21 mouse cellular contexts compared by ENCODE assay signal in the genomic region with DNA sequence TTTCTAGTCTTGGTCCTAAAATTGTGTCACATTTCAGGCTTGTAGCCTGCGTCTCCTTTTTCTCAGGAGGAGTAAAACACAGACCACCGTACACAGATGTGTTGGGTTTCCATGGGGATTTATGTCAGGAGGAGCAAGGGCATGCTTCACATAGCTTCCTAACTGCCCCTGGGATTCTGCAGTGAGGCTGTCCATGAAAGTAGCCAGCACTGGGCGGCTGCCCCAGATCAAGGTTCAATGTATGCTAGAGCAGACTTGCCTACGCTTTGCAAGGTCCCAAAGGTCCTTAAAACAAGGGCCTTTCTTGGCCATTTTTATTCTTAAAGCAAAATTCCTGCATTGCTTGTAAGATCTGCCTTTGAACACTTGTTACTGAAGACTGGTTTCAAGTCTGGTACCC. TPM values are rescaled to one million over a fixed set of nuclear protein-coding genes. Genes with fewer than 3 reads are reported as not detected.
DNase-seq lines count a peak whose midpoint lies in the region; ATAC-seq lines count a peak whose summit lies in the region.
"Had no signal": no experiment of that assay in that cellular context is flagged by ENCODE, and none has a peak within 500 bp of the region (broad histone marks: within the 10 kb centered on the region; RNA-seq: fewer than 3 reads in every experiment).

No protein-coding gene starts in this region.

- H3K4me1 ChIP-seq in kidney, embryonic 16.5 days (ENCODE audit: insufficient read depth, low read length): peaks cover 13% of the 10 kb centered on the region
- peaks cover 11% of the 10 kb centered on the region for H3K4me1 ChIP-seq in neural tube, embryonic 15.5 days
- H3K4me1 ChIP-seq in hindbrain, embryonic 10.5 days (replicated peaks): peaks cover 22% of the 10 kb centered on the region
- H3K4me1 ChIP-seq: embryonic facial prominence, embryonic 15.5 days had no signal

- no peak overlapping the region for H3K4me2 ChIP-seq in kidney, embryonic 16.5 days (replicated peaks; ENCODE audit: low read depth, low read length)
- no peak overlapping the region for H3K4me2 ChIP-seq in neural tube, embryonic 15.5 days
- H3K4me2 ChIP-seq: embryonic facial prominence, embryonic 15.5 days; heart, embryonic 12.5 days; hindbrain, embryonic 15.5 days; midbrain, embryonic 12.5 days; neural tube, embryonic 13.5 days had no signal

- H3K36me3 ChIP-seq in kidney, embryonic 16.5 days (ENCODE audit: insufficient read depth, low read length): no peaks in the 10 kb centered on the region
- H3K36me3 ChIP-seq in neural tube, embryonic 15.5 days: no peaks in the 10 kb centered on the region
- no peaks in the 10 kb centered on the region for H3K36me3 ChIP-seq in hindbrain, embryonic 10.5 days
- H3K36me3 ChIP-seq: embryonic facial prominence, embryonic 15.5 days; heart, embryonic 12.5 days; hindbrain, embryonic 15.5 days; midbrain, embryonic 12.5 days; neural tube, embryonic 13.5 days had no signal

- DNase-seq in kidney, adult 11 months: peak; percentile 36
- peak; percentile 31 for DNase-seq in kidney, adult 9 months
- DNase-seq in kidney, postnatal 36 days: peak; percentile 35 to 50
- no peak for DNase-seq in layer of hippocampus, postnatal 14 days (ENCODE audit: low spot score in 2 of 2)
- DNase-seq in hindbrain, embryonic 10.5 days (ENCODE audit: low spot score): no peak
- DNase-seq: cerebellum, adult 18-20 months; cerebellum, postnatal 36 days; gastrocnemius, adult 2 months; heart, postnatal 14 days; layer of hippocampus, adult 9-11 months; liver; thymus, postnatal 36 days had no signal

- no peaks in the 10 kb centered on the region for H3K27me3 ChIP-seq in kidney, embryonic 16.5 days (ENCODE audit: insufficient read depth, low read length)
- peaks cover 3% of the 10 kb centered on the region; the same call in 1 of the 2 replicates for H3K27me3 ChIP-seq in neural tube, embryonic 15.5 days (replicated peaks)
- no peaks in the 10 kb centered on the region for H3K27me3 ChIP-seq in hindbrain, embryonic 10.5 days (ENCODE audit: insufficient read depth, poor library complexity, severe bottlenecking)
- H3K27me3 ChIP-seq: embryonic facial prominence, embryonic 15.5 days; heart, embryonic 12.5 days; hindbrain, embryonic 15.5 days had no signal

- no peak overlapping the region for H3K9ac ChIP-seq in kidney, embryonic 16.5 days (replicated peaks; ENCODE audit: low read length)
- no peak overlapping the region for H3K9ac ChIP-seq in neural tube, embryonic 15.5 days (replicated peaks)
- H3K9ac ChIP-seq: embryonic facial prominence, embryonic 15.5 days; heart, embryonic 12.5 days; hindbrain, embryonic 15.5 days; midbrain, embryonic 12.5 days; neural tube, embryonic 13.5 days had no signal

- ATAC-seq in kidney, embryonic 16.5 days (ENCODE audit: low FRiP score, low TSS enrichment): no peak
- ATAC-seq in neural tube, embryonic 15.5 days (ENCODE audit: low FRiP score): no peak
- ATAC-seq: intestine, embryonic 16.5 days; lung, postnatal 0 days had no signal

- no peak overlapping the region for H3K4me3 ChIP-seq in kidney, embryonic 16.5 days (ENCODE audit: low read length)
- no peak overlapping the region for H3K4me3 ChIP-seq in neural tube, embryonic 15.5 days (replicated peaks)
- no peak overlapping the region for H3K4me3 ChIP-seq in hindbrain, embryonic 10.5 days
- H3K4me3 ChIP-seq: embryonic facial prominence, embryonic 15.5 days; gastrocnemius, adult 2 months; heart, embryonic 12.5 days; hindbrain, embryonic 15.5 days; midbrain, embryonic 12.5 days; neural tube, embryonic 13.5 days had no signal

- H3K9me3 ChIP-seq in kidney, embryonic 16.5 days (ENCODE audit: low read length): no peaks in the 10 kb centered on the region
- no peaks in the 10 kb centered on the region for H3K9me3 ChIP-seq in neural tube, embryonic 15.5 days (replicated peaks)
- no peaks in the 10 kb centered on the region for H3K9me3 ChIP-seq in hindbrain, embryonic 10.5 days
- H3K9me3 ChIP-seq: embryonic facial prominence, embryonic 15.5 days; heart, embryonic 12.5 days; hindbrain, embryonic 15.5 days; midbrain, embryonic 12.5 days; neural tube, embryonic 13.5 days had no signal

- H3K27ac ChIP-seq in kidney, embryonic 16.5 days (ENCODE audit: low read length): no peak overlapping the region
- no peak overlapping the region for H3K27ac ChIP-seq in neural tube, embryonic 15.5 days (replicated peaks)
- no peak overlapping the region for H3K27ac ChIP-seq in hindbrain, embryonic 10.5 days
- H3K27ac ChIP-seq: embryonic facial prominence, embryonic 15.5 days; gastrocnemius, adult 2 months; hindbrain, embryonic 15.5 days; midbrain, embryonic 12.5 days; neural tube, embryonic 13.5 days had no signal

- 33% methylated on average over 4 of the region's 4 CpGs for WGBS in kidney, embryonic 16.5 days
- 62% methylated on average over 4 of the region's 4 CpGs for WGBS in neural tube, embryonic 15.5 days
- WGBS in hindbrain, embryonic 10.5 days: 47% methylated on average over 4 of the region's 4 CpGs

RNA-seq across cellular contexts. Expression of gene Fzd1, which starts 47.4 kb away (rescaled TPM):
- polyA plus RNA-seq in kidney, embryonic 16.5 days (2015; fragmentation: Nextera tagmentation; extraction: Ambion mirVana): 37.5 and 38.8 TPM in 2 replicates
- total RNA-seq in layer of hippocampus, postnatal 14 days (2021): 10 to 100 TPM; 16.5 to 20.1 TPM
- polyA plus RNA-seq in neural tube, embryonic 15.5 days (2015; fragmentation: Nextera tagmentation; extraction: Ambion mirVana): 9.2 and 10.3 TPM in 2 replicates
- 11.9 and 12.6 TPM in 2 replicates for polyA plus RNA-seq in hindbrain, embryonic 10.5 days (2016; fragmentation: Nextera tagmentation; extraction: Ambion mirVana)

Comparison
In these comparisons a context has a peak if more than half of its experiments do, and no peak if none do; other contexts are left out.
1. DNase-seq: peak in kidney, adult 11 months (single experiment), kidney, adult 9 months (single experiment) and kidney, postnatal 36 days (2 of 2); none in layer of hippocampus, postnatal 14 days (0 of 2) and hindbrain, embryonic 10.5 days (single experiment).